Mouse (Mus musculus) embryonic facial prominence, embryonic 13.5 days (tissue): ENCODE measurements at regions not wholly inside any gene's neighbourhood (a gene's known extent, or its start where the extent isn't known, plus 50 kb on each side); places are given as distances from the start of the nearest gene placed in this dataset.
"Not testable (repeated sequence)": the region's sequence is repeated elsewhere in the genome, so short reads cannot be mapped to it uniquely, and the experiment has no call there.

Source experiments
- ATAC-seq: fragments of 200-750 bp; cut with Nextera tagmentation; 2 replicates; pipeline ENCODE4 v1.8.0; 2017; ENCODE audit warnings: low read depth; ENCODE audit not compliant: insufficient number of reproducible peaks, insufficient read depth, low FRiP score, low TSS enrichment
- H3K27ac ChIP-seq: fragments of 300-500 bp; sonication (generic); 2 replicates; pipeline ENCODE4 v1.5.1; 2015; ENCODE audit warnings: moderate library complexity, mild to moderate bottlenecking, inconsistent platforms
- H3K27me3 ChIP-seq: fragments of 300-500 bp; sonication (generic); 2 replicates; pipeline ENCODE4 v1.6.1; 2015; ENCODE audit warnings: mild to moderate bottlenecking, inconsistent platforms
- H3K36me3 ChIP-seq: fragments of 300-500 bp; sonication (generic); 2 replicates; pipeline ENCODE4 v1.6.1; 2015; ENCODE audit warnings: mild to moderate bottlenecking, inconsistent platforms
- H3K4me1 ChIP-seq: fragments of 300-500 bp; sonication (generic); 2 replicates; pipeline ENCODE4 v1.6.1; 2015; ENCODE audit warnings: inconsistent platforms
- H3K4me2 ChIP-seq: fragments of 300-500 bp; sonication (generic); 2 replicates; pipeline ENCODE4 v1.6.1; 2015; ENCODE audit warnings: moderate library complexity, mild to moderate bottlenecking, inconsistent platforms
- H3K4me3 ChIP-seq: fragments of 300-500 bp; sonication (generic); 2 replicates; pipeline ENCODE4 v1.5.1; 2015; ENCODE audit warnings: mild to moderate bottlenecking, inconsistent platforms
- H3K9ac ChIP-seq: fragments of 300-500 bp; sonication (generic); 2 replicates; pipeline ENCODE4 v1.6.1; 2015; ENCODE audit warnings: mild to moderate bottlenecking, inconsistent platforms
- H3K9me3 ChIP-seq: fragments of 300-500 bp; sonication (generic); 2 replicates; pipeline ENCODE4 v1.6.1; 2016; ENCODE audit warnings: inconsistent platforms
- WGBS: fragments of 180-500 bp; shearing (Covaris S2); methylation state at CpG from one replicate; pipeline ENCODE4 v1.1.7; 2015; ENCODE audit warnings: mixed read lengths; 5-methylcytosine and 5-hydroxymethylcytosine counted together

GRCm38 (mm10) chr13:70093970-70094369 is 291.8 kb downstream of the Med10 start:
- H3K36me3 ChIP-seq, result no peaks in the 10 kb centered on the region
- no peak overlapping the region for H3K27ac ChIP-seq
- no peak overlapping the region for H3K4me3 ChIP-seq
- H3K9me3 ChIP-seq, result no peaks in the 10 kb centered on the region
- WGBS, result 52% methylated on average over 2 of the region's 2 CpGs
- ATAC-seq, result no peak
- no peaks in the 10 kb centered on the region for H3K27me3 ChIP-seq
- 0 out of 2 replicates have a peak, but pooled peaks cover 2% of the 10 kb centered on the region for H3K4me1 ChIP-seq
- H3K9ac ChIP-seq, result no peak overlapping the region
- no peak overlapping the region for H3K4me2 ChIP-seq

GRCm38 (mm10) chr13:70096430-70097301 is 294.5 kb downstream of the Med10 start:
- no peaks in the 10 kb centered on the region for H3K27me3 ChIP-seq
- ATAC-seq, result no peak

GRCm38 (mm10) chr13:70100091-70100490 is 297.9 kb downstream of the Med10 start:
- not testable (repeated sequence) for H3K4me2 ChIP-seq, H3K9ac ChIP-seq, H3K36me3 ChIP-seq, H3K27ac ChIP-seq, ATAC-seq, H3K4me1 ChIP-seq, H3K4me3 ChIP-seq, H3K9me3 ChIP-seq, H3K27me3 ChIP-seq
- WGBS, result 80% methylated on average over 1 of the region's 1 CpGs

More at GRCm38 (mm10) chr13:70096430-70097301, 294.5 kb downstream of the Med10 start:
- H3K9me3 ChIP-seq, result no peaks in the 10 kb centered on the region
- no peak overlapping the region for H3K4me2 ChIP-seq
- WGBS, result 67% methylated on average over 7 of the region's 7 CpGs
- 0 out of 2 replicates have a peak, but pooled peaks cover 2% of the 10 kb centered on the region for H3K4me1 ChIP-seq
- H3K27ac ChIP-seq, result no peak overlapping the region
- no peaks in the 10 kb centered on the region for H3K36me3 ChIP-seq
- no peak overlapping the region for H3K4me3 ChIP-seq
- no peak overlapping the region for H3K9ac ChIP-seq

- H3K4me3 ChIP-seq, result no peak overlapping the region
- H3K9ac ChIP-seq, result no peak overlapping the region
- WGBS, result 87% methylated on average over 7 of the region's 7 CpGs
- H3K36me3 ChIP-seq, result no peaks in the 10 kb centered on the region
- H3K4me2 ChIP-seq, result no peak overlapping the region
- no peaks in the 10 kb centered on the region for H3K27me3 ChIP-seq
- no peak overlapping the region for H3K27ac ChIP-seq
- no peaks in the 10 kb centered on the region for H3K4me1 ChIP-seq
- no peaks in the 10 kb centered on the region for H3K9me3 ChIP-seq
- no peak for ATAC-seq
Measured at GRCm38 (mm10) chr13:70103021-70103420, 300.8 kb downstream of the Med10 start.

- not testable (repeated sequence) for H3K4me2 ChIP-seq
- WGBS, result 92% methylated on average over 10 of the region's 10 CpGs
Measured at GRCm38 (mm10) chr13:70103491-70103890, 301.3 kb downstream of the Med10 start.

GRCm38 (mm10) chr13:70103903-70104302 is 301.7 kb downstream of the Med10 start:
- 90% methylated on average over 4 of the region's 4 CpGs for WGBS
- Histone ChIP-seq H3K9me3 (no peaks in the 10 kb centered on the region), H3K27me3 (no peaks in the 10 kb centered on the region), H3K9ac (no peak overlapping the region), H3K36me3 (no peaks in the 10 kb centered on the region), H3K4me1 (no peaks in the 10 kb centered on the region), H3K4me3 (no peak overlapping the region), H3K27ac (no peak overlapping the region), H3K4me2 (no peak overlapping the region)
- ATAC-seq, result no peak

More at GRCm38 (mm10) chr13:70103491-70103890, 301.3 kb downstream of the Med10 start:
- not testable (repeated sequence) for ATAC-seq, H3K27ac ChIP-seq, H3K9me3 ChIP-seq, H3K9ac ChIP-seq, H3K36me3 ChIP-seq, H3K27me3 ChIP-seq, H3K4me1 ChIP-seq, H3K4me3 ChIP-seq

- H3K4me1 ChIP-seq, result no peaks in the 10 kb centered on the region
- no peak overlapping the region for H3K27ac ChIP-seq
- no peaks in the 10 kb centered on the region for H3K36me3 ChIP-seq
- no peak overlapping the region for H3K4me3 ChIP-seq
- WGBS, result 78% methylated on average over 9 of the region's 9 CpGs
- H3K9ac ChIP-seq, result no peak overlapping the region
- H3K27me3 ChIP-seq, result no peaks in the 10 kb centered on the region
- ATAC-seq, result no peak
- H3K9me3 ChIP-seq, result no peaks in the 10 kb centered on the region
- H3K4me2 ChIP-seq, result no peak overlapping the region
Measured at GRCm38 (mm10) chr13:70115576-70115975, 313.4 kb downstream of the Med10 start.

GRCm38 (mm10) chr13:70124860-70125545 is 322.8 kb downstream of the Med10 start:
- Histone ChIP-seq H3K4me3 (no peak overlapping the region), H3K9me3 (no peaks in the 10 kb centered on the region), H3K9ac (no peak overlapping the region), H3K27ac (no peak overlapping the region), H3K36me3 (no peaks in the 10 kb centered on the region), H3K27me3 (no peaks in the 10 kb centered on the region), H3K4me2 (no peak overlapping the region), H3K4me1 (no peaks in the 10 kb centered on the region)
- ATAC-seq, result no peak
- 28% methylated on average over 9 of the region's 9 CpGs for WGBS

GRCm38 (mm10) chr13:70127310-70127709 is 325.1 kb downstream of the Med10 start:
- no peak overlapping the region for H3K4me2 ChIP-seq
- H3K4me3 ChIP-seq, result no peak overlapping the region
- H3K4me1 ChIP-seq, result no peaks in the 10 kb centered on the region
- 81% methylated on average over 4 of the region's 4 CpGs for WGBS
- H3K27me3 ChIP-seq, result no peaks in the 10 kb centered on the region
- no peak for ATAC-seq
- H3K36me3 ChIP-seq, result no peaks in the 10 kb centered on the region
- H3K27ac ChIP-seq, result no peak overlapping the region
- H3K9me3 ChIP-seq, result no peaks in the 10 kb centered on the region
- H3K9ac ChIP-seq, result no peak overlapping the region

GRCm38 (mm10) chr13:70134544-70134943 is 332.3 kb downstream of the Med10 start:
- Histone ChIP-seq H3K27me3 (peaks cover 5% of the 10 kb centered on the region; the same call in 1 of the 2 replicates), H3K27ac (no peak overlapping the region), H3K9ac (no peak overlapping the region), H3K4me3 (no peak overlapping the region), H3K4me2 (no peak overlapping the region), H3K9me3 (no peaks in the 10 kb centered on the region), H3K36me3 (no peaks in the 10 kb centered on the region), H3K4me1 (peaks cover 16% of the 10 kb centered on the region)
- 87% methylated on average over 8 of the region's 8 CpGs for WGBS
- ATAC-seq, result no peak

- H3K4me3 ChIP-seq, result no peak overlapping the region
- ATAC-seq, result no peak
- WGBS, result 91% methylated on average over 1 of the region's 1 CpGs
Measured at GRCm38 (mm10) chr13:70136209-70136608, 334.0 kb downstream of the Med10 start.

GRCm38 (mm10) chr13:70144461-70144860 is 342.3 kb downstream of the Med10 start:
- WGBS, result 74% methylated on average over 4 of the region's 4 CpGs
- Histone ChIP-seq H3K36me3 (no peaks in the 10 kb centered on the region), H3K27me3 (peaks cover 9% of the 10 kb centered on the region; the same call in 1 of the 2 replicates), H3K4me2 (no peak overlapping the region), H3K9me3 (no peaks in the 10 kb centered on the region), H3K4me3 (no peak overlapping the region), H3K27ac (no peak overlapping the region), H3K9ac (no peak overlapping the region), H3K4me1 (peaks cover 6% of the 10 kb centered on the region; the same call in 1 of the 2 replicates)
- no peak for ATAC-seq

More at GRCm38 (mm10) chr13:70136209-70136608, 334.0 kb downstream of the Med10 start:
- Histone ChIP-seq H3K9me3 (no peaks in the 10 kb centered on the region), H3K36me3 (no peaks in the 10 kb centered on the region), H3K27me3 (peaks cover 5% of the 10 kb centered on the region; the same call in 1 of the 2 replicates), H3K4me1 (peaks cover 16% of the 10 kb centered on the region), H3K4me2 (no peak overlapping the region), H3K27ac (no peak overlapping the region), H3K9ac (no peak overlapping the region)
